14 mouse cellular contexts compared by ENCODE assay signal in genomic region chr11:119801855-119802254, GRCm38 (mm10).
DNase-seq lines count a peak whose midpoint lies in the region; ATAC-seq and TF ChIP-seq lines count a peak whose summit lies in the region.
"Had no signal": no experiment of that assay in that cellular context is flagged by ENCODE, and none has a peak within 500 bp of the region (broad histone marks: within the 10 kb centered on the region; RNA-seq: fewer than 3 reads in every experiment).

No protein-coding gene starts in this region.

- H3K27ac ChIP-seq in midbrain, embryonic 10.5 days (replicated peaks): 0 out of 2 replicates have a peak overlapping the region, but pooled peaks have one; percentile 42
- H3K27ac ChIP-seq in midbrain, embryonic 16.5 days (ENCODE audit: low read length): no peak overlapping the region
- 0 out of 2 replicates have a peak overlapping the region, but pooled peaks have one; percentile 3 for H3K27ac ChIP-seq in embryonic facial prominence, embryonic 10.5 days (replicated peaks)
- H3K27ac ChIP-seq: midbrain, embryonic 13.5 days had no signal

- no peak for DNase-seq in midbrain, embryonic 10.5 days (ENCODE audit: low spot score)
- DNase-seq in embryonic facial prominence, embryonic 10.5 days (ENCODE audit: low spot score): no peak
- DNase-seq in thymus, postnatal 4 days: peak; percentile 80
- DNase-seq in cerebellum, postnatal 25 days: no peak
- DNase-seq in left cerebral cortex, postnatal 25 days (ENCODE audit: low spot score in 2 of 2): no peak
- DNase-seq in layer of hippocampus, adult 18-20 months (ENCODE audit: low spot score in 2 of 2): no peak
- DNase-seq: heart, adult 18-20 months; heart, postnatal 14 days; kidney, postnatal 10 days; layer of hippocampus, postnatal 36 days had no signal

- H3K4me3 ChIP-seq in midbrain, embryonic 10.5 days: no peak overlapping the region
- no peak overlapping the region for H3K4me3 ChIP-seq in midbrain, embryonic 16.5 days (ENCODE audit: low read depth, low read length)
- H3K4me3 ChIP-seq in embryonic facial prominence, embryonic 10.5 days: no peak overlapping the region
- no peak overlapping the region for H3K4me3 ChIP-seq in myocyte
- H3K4me3 ChIP-seq: midbrain, embryonic 13.5 days had no signal

- ATAC-seq in midbrain, embryonic 16.5 days: no peak
- ATAC-seq: forebrain, embryonic 16.5 days; midbrain, embryonic 13.5 days had no signal

- H3K36me3 ChIP-seq in midbrain, embryonic 10.5 days: peaks cover 47% of the 10 kb centered on the region
- no peaks in the 10 kb centered on the region for H3K36me3 ChIP-seq in midbrain, embryonic 16.5 days (ENCODE audit: control insufficient read depth, insufficient read depth, low read length)
- H3K36me3 ChIP-seq in embryonic facial prominence, embryonic 10.5 days (replicated peaks): peaks cover 55% of the 10 kb centered on the region
- H3K36me3 ChIP-seq in myocyte (ENCODE audit: control insufficient read depth, insufficient read depth): peaks cover 4% of the 10 kb centered on the region

- no peaks in the 10 kb centered on the region for H3K9me3 ChIP-seq in midbrain, embryonic 10.5 days (replicated peaks)
- no peaks in the 10 kb centered on the region for H3K9me3 ChIP-seq in midbrain, embryonic 16.5 days (replicated peaks; ENCODE audit: control insufficient read depth, low read length, poor library complexity, severe bottlenecking)
- H3K9me3 ChIP-seq in embryonic facial prominence, embryonic 10.5 days: no peaks in the 10 kb centered on the region
- H3K9me3 ChIP-seq: midbrain, embryonic 13.5 days had no signal

- no peaks in the 10 kb centered on the region for H3K27me3 ChIP-seq in midbrain, embryonic 10.5 days (ENCODE audit: low read depth, poor library complexity, severe bottlenecking)
- H3K27me3 ChIP-seq in midbrain, embryonic 16.5 days (ENCODE audit: control insufficient read depth, insufficient read depth, low read depth, low read length): no peaks in the 10 kb centered on the region
- H3K27me3 ChIP-seq in embryonic facial prominence, embryonic 10.5 days (replicated peaks; ENCODE audit: low read depth, poor library complexity, severe bottlenecking): no peaks in the 10 kb centered on the region
- H3K27me3 ChIP-seq in myocyte (ENCODE audit: control insufficient read depth, insufficient read depth, insufficient read length): no peaks in the 10 kb centered on the region
- H3K27me3 ChIP-seq: midbrain, embryonic 13.5 days had no signal

- no peaks in the 10 kb centered on the region for H3K79me2 ChIP-seq in myocyte (ENCODE audit: control insufficient read depth, insufficient read depth)

- intact Hi-C loops in left cerebral cortex, postnatal 25 days (cut with DNase I): no loop called here

- TF ChIP-seq POLR2A in myocyte (IDR thresholded peaks at IDR 0.05; ENCODE audit: insufficient read length, low read depth): no peak

- no peak overlapping the region for H3K4me2 ChIP-seq in midbrain, embryonic 16.5 days (ENCODE audit: low read length)
- peak overlapping the region; percentile 8 for H3K4me2 ChIP-seq in myocyte (ENCODE audit: low read depth)
- H3K4me2 ChIP-seq: midbrain, embryonic 13.5 days had no signal

- H3K4me1 ChIP-seq in midbrain, embryonic 10.5 days: peaks cover 18% of the 10 kb centered on the region
- peaks cover 2% of the 10 kb centered on the region; the same call in 1 of the 2 replicates for H3K4me1 ChIP-seq in midbrain, embryonic 16.5 days (ENCODE audit: control insufficient read depth, insufficient read depth, low read length)
- H3K4me1 ChIP-seq in embryonic facial prominence, embryonic 10.5 days: peaks cover 11% of the 10 kb centered on the region

- H3K9ac ChIP-seq in midbrain, embryonic 16.5 days (ENCODE audit: low read depth, low read length): no peak overlapping the region
- H3K9ac ChIP-seq: midbrain, embryonic 13.5 days had no signal

- 52% methylated on average over 1 of the region's 1 CpGs for WGBS in midbrain, embryonic 10.5 days
- 78% methylated on average over 1 of the region's 1 CpGs for WGBS in midbrain, embryonic 16.5 days
- WGBS in embryonic facial prominence, embryonic 10.5 days: 75% methylated on average over 1 of the region's 1 CpGs

- H3ac ChIP-seq in myocyte (ENCODE audit: control insufficient read depth, insufficient read length): no peak overlapping the region

TF ChIP-seq in myocyte, 11 proteins besides CTCF, POLR2A, EP300 and RAD21:
- no peak for TF ChIP-seq E2F4 (IDR thresholded peaks at IDR 0.05; ENCODE audit: insufficient read depth)
- TF ChIP-seq CEBPB (IDR thresholded peaks at IDR 0.05; ENCODE audit: insufficient read depth, poor library complexity, severe bottlenecking): peak; percentile 86
- TF ChIP-seq MYOG (IDR thresholded peaks at IDR 0.05; ENCODE audit: control insufficient read depth in 1 of 3, insufficient read depth in 1 of 3, insufficient read length in 2 of 3, low read depth in 2 of 3): no peak
